Mouse (Mus musculus): ENCODE results near the gene Akap10. TPM values are rescaled to one million over a fixed set of nuclear protein-coding genes. Genes with fewer than 3 reads are reported as not detected.
"Not testable (repeated sequence)": the region's sequence is repeated elsewhere in the genome, so short reads cannot be mapped to it uniquely, and the experiment has no call there.

Akap10 gene
- total RNA-seq, 2 experiments from 2014 or later: 8.7 to 10.8 TPM

- no peak for DNase-seq
Observed at GRCm38 (mm10) chr11:61930640-61931586, 861 bp upstream of the Akap10 start.

DNA sequence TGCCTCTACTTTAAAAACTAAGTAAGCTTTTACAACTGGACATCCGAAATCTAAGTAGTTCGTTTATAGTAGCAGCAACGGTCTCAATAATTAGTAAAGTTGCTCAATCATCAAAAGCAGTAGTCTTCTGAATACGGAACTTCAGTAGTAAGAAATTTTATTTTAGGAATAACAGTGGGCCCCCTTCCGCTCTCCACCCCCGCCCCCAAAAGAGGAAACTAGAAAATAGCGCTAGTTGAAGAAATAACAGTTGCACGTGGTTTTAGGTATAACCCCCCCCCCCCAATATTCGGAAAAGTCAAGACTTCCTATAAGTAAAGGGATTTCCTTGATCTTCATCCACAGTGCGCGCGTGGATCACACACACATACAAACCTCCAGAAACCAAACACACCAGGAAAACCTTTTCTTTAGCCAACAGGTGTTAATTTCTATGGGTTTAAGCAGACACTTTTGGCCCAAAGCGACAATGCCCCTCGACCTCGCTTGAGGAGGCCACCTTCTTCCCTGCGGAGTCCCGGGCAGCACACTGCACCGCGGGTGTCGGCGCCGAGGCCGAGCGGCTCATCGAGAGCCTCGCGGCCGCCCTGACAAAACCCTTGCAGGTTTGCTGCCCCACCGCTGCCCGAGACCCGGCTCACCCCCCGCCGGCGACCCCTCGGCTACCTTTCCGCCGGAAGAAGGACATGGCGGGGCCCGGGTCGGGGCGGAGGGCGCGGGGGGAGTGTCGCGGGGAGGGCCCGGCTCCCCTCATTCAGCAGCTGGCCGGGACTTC lies 542 bp downstream of the Akap10 start:
- no peak for DNase-seq

- DNase-seq: no peak
Observed at GRCm38 (mm10) chr11:61923309-61923708, 6.7 kb downstream of the Akap10 start.

- no peak for DNase-seq
Observed at GRCm38 (mm10) chr11:61919702-61920101, 10.3 kb downstream of the Akap10 start.

GRCm38 (mm10) chr11:61908315-61908714 lies 21.7 kb downstream of the Akap10 start:
- DNase-seq: no peak

- DNase-seq: no peak
Observed at GRCm38 (mm10) chr11:61882183-61882582, 47.9 kb downstream of the Akap10 start.

GRCm38 (mm10) chr11:61879921-61880320 lies 50.1 kb downstream of the Akap10 start:
- DNase-seq: no peak

- DNase-seq: no peak
Observed at GRCm38 (mm10) chr11:61871881-61872280, 58.2 kb downstream of the Akap10 start.

DNA sequence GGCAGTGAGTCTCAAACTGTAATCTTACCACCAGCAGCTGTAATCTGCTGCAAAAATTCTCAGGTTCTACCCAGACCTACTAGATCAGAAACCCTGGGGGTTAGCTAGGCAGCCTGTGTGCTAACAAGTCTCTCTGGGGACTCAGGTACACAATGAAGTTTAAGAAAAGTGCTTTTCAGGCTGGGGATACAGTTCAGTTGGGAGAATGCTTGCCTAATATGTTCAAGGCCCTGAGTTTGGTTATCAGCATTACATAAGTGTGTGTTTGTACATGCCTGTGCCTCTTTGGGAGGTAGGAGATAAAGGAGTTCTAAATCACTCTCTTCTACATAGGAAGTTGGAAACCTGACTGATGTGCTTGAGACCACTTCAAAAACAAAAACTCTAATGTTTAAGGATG lies 63.2 kb downstream of the Akap10 start:
- no peak for DNase-seq

GRCm38 (mm10) chr11:61861781-61862547 lies 68.1 kb downstream of the Akap10 start:
- no peak for DNase-seq

GRCm38 (mm10) chr11:61859316-61859715 lies 70.7 kb downstream of the Akap10 start:
- no peak for DNase-seq

DNA sequence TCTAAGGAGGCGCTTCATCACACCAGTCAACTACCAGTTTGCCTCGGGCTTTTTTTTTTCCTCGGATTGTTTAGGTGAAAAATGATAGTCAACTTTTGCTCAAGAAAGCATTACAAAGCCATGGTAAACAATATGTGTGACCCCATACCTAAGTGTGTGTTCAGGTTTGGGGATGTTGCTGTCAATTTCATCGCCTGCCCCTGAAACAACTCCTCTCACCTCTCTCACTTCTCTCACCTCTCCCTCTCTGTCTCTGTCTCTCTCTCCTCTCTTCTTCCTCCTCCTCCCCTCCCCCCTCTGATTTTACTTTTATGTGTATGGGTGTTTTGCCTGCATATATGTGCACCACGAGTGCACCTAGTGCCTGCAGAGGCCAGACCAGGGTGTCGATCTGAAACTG lies 74.5 kb downstream of the Akap10 start:
- no peak for DNase-seq

- peak; percentile 89 for DNase-seq
Observed at GRCm38 (mm10) chr11:61854988-61855411, 75.1 kb downstream of the Akap10 start, which contains the start of gene Ulk2. TSS of gene Ulk2 (minus strand) at chr11:61855073.

- DNase-seq: peak; percentile 74
Observed at GRCm38 (mm10) chr11:61854211-61854987, 75.7 kb downstream of the Akap10 start.

DNA sequence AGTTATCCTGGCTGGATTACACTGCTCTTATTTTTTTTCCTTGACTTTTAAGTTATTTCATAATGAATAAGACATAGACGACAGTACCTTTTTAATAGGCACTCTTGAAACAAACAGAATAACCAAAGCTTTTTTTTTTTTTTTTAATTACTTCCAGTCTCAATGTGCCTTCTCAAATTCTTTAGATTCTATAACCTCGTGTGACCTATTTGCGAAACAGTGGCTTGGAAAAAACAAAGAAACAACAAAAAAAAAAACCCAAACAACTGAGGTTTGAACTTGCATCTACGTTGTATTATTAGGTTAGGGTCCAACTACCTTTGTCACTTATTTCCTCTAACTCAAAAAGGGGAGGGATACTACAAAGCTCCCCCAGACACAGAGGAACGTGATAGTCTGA lies 76.4 kb downstream of the Akap10 start:
- no peak for DNase-seq

GRCm38 (mm10) chr11:61852916-61853315 lies 77.1 kb downstream of the Akap10 start:
- no peak for DNase-seq

DNA sequence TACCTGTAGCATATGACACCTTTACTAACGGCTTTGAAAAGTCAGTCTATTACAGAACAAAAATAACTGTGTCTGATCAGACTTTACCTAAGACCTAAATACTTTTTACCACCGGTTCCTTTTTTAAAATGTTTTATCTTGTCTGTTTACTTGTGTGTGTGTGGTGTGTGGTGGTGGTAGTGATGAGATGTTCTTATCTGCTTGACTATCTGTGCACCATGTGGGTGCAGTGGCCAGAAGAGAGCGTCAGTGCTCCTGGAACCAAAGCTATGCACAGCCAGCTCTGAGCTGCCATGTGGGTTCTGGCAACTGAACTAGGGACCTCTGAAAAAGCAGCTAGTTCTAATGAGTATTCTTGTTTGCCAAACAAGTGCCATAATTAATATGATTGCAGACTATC lies 78.9 kb downstream of the Akap10 start:
- DNase-seq: no peak

DNA sequence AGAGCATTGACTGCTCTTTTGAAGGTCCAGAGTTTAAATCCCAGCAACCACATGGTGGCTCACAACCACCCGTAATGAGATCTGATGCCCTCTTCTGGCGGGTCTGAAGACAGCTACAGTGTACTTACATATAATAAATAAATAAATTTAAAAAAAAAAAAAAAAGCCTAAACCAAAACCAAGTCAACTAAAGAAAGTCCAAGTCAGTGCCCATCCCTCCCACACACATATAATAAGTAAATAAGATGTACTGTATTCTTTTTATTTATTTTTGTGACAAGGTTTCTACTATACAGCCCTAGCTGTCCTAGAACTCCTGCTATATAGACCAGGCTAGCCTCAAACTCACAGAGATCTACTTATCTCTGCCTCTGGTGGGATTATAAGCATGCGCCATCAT lies 89.4 kb downstream of the Akap10 start:
- DNase-seq: not testable (repeated sequence)

DNA sequence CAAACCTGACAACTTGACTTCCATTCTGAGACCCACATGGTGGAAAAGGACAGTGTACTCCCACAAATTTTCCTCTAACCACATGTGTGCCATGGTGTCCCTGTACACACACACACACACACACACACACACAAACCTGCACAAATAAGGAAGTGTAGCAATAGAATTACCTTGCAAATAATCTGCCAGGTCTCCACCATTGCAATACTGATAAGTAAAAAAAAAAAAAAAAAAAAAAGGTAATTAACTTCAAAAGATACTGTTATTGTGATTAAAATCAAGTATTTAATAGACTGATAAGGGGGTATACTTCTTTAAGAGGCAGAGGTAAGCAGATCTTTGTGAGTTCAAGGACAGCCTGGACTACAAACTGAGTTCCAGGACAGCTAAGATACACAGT lies 90.1 kb downstream of the Akap10 start:
- DNase-seq: no peak

GRCm38 (mm10) chr11:61839182-61839581 lies 90.9 kb downstream of the Akap10 start:
- DNase-seq: no peak

All from gastrocnemius, postnatal 10 days (tissue).